Mouse (Mus musculus) thymus, adult 2 months (tissue): ENCODE data around the gene Gm49510.

ENCODE experiments used
- CTCF ChIP-seq: fragments of 200-500 bp; IDR thresholded peaks from 2 replicates; pipeline ENCODE4 v1.5.1; 2012; ENCODE audit warnings: mild to moderate bottlenecking, control low read depth, low read length, moderate library complexity, borderline replicate concordance; ENCODE audit not compliant: control insufficient read depth, poor library complexity, insufficient read depth; ENCODE audit errors: extremely low read depth
- POLR2A ChIP-seq: fragments of 200-500 bp; IDR thresholded peaks from 2 replicates; pipeline ENCODE4 v1.6.1; 2012; ENCODE audit warnings: mild to moderate bottlenecking, low read length, control low read depth, moderate library complexity; ENCODE audit not compliant: control insufficient read depth, poor library complexity, insufficient read depth; ENCODE audit errors: extremely low read depth

DNA sequence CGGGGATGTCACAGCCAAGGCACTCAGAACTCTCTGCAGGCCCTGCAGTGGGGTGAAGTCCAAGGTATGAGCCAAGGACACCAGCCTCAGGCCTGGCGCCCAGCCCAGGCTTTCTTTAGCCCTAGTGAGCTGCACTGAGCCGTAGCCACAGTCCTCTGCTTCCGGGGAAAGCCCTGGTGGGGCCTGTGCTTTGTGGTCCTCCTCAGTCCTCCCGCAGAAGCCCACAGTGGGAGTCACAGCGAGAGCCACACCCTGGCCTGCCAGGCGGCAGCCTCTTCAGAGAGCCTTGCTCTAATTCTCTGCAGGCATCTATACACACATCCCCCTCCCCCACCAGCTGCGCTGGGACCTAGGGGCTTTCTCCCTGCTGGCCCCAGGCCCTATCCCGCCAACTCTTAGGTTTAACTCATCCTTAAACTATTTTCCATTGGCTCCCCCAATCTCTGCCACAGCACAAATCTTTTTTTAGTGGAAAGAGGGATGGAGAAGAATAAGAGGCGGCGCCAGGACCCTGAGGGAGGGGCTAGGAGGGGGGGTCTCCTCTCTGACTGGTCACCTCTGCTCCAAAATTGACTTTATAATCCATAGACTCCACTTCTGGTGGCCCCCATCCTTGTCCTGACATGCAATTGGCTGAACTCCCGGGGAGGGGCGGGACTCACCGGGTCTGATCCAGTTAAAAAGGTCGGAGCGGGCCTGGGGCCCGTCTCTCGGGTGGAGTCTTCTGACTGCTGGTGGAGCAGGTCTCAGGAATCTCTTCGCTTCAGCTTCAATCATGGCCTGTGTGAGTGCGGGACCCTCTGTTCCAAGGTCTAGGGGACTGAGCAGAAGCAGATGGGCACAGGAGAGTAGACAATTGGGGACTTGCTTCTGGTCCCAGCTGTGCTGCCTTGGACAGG lies 26.8 kb downstream of the Gm49510 start, which contains the start of gene Lgals1:
- TF ChIP-seq CTCF = no peak
- TF ChIP-seq POLR2A = 0 out of 2 replicates have a peak, but pooled peaks have one; percentile 39
